Mouse (Mus musculus): ENCODE measurements around the gene Naif1. TPM values are rescaled to one million over a fixed set of nuclear protein-coding genes. Genes with fewer than 3 reads are reported as not detected.

Naif1 gene
- polyA plus RNA-seq, 1 experiment from 2014 or later: 4.1 TPM

DNA sequence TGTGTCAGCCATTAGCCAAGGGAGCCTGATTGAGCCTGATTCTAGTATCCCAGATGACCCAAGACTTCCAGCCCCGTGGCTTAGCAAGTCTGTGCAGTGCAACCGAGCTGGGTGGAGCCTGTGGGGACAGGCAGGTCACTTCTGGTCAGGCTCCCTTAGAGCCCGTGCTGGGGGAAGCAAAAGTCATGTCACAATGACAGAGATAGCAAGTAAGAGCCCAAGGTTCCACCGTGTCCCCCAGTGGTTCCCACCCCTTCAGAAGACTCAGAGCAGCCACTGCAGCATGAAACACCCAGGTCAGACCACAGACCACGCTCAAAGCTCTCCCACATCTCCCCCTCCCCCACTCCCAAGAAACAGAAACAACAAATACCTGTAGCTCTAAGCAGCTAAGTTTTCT is 45.9 kb downstream of the Naif1 start:
- 45% methylated on average over 5 of the region's 5 CpGs for WGBS
- H3K36me3 ChIP-seq (ENCODE audit: insufficient read depth, low read length): no peaks in the 10 kb centered on the region
- H3K4me3 ChIP-seq (ENCODE audit: low read depth, low read length): no peak overlapping the region
- H3K27me3 ChIP-seq (replicated peaks; ENCODE audit: insufficient read depth, low read length): no peaks in the 10 kb centered on the region
- H3K9ac ChIP-seq (replicated peaks; ENCODE audit: low read depth): no peak overlapping the region
- H3K9me3 ChIP-seq (ENCODE audit: low read length): no peaks in the 10 kb centered on the region
- ATAC-seq (no peak), DNase-seq (ENCODE audit: low spot score) (no peak)
- peaks cover 3% of the 10 kb centered on the region; the same call in 1 of the 2 replicates for H3K4me1 ChIP-seq (ENCODE audit: insufficient read depth, low read depth, low read length)
- H3K4me2 ChIP-seq (replicated peaks; ENCODE audit: low read depth, low read length): no peak overlapping the region
- no peak overlapping the region for H3K27ac ChIP-seq (ENCODE audit: low read length)
- no peak for TF ChIP-seq CTCF (IDR thresholded peaks at IDR 0.05)

- no peaks in the 10 kb centered on the region for H3K9me3 ChIP-seq (ENCODE audit: low read length)
- no peak overlapping the region for H3K4me2 ChIP-seq (replicated peaks; ENCODE audit: low read depth, low read length)
- DNase-seq (ENCODE audit: low spot score) (peak; percentile 72), ATAC-seq (peak; percentile 69)
- no peaks in the 10 kb centered on the region for H3K36me3 ChIP-seq (ENCODE audit: insufficient read depth, low read length)
- no peaks in the 10 kb centered on the region for H3K27me3 ChIP-seq (replicated peaks; ENCODE audit: insufficient read depth, low read length)
- WGBS: 44% methylated on average over 4 of the region's 4 CpGs
- H3K27ac ChIP-seq (ENCODE audit: low read length): no peak overlapping the region
- H3K4me1 ChIP-seq (ENCODE audit: insufficient read depth, low read depth, low read length): peaks cover 11% of the 10 kb centered on the region; the same call in 1 of the 2 replicates
- TF ChIP-seq EP300 (IDR thresholded peaks at IDR 0.05): peak; percentile 34; the same call in 1 of the 2 replicates
- no peak for TF ChIP-seq CTCF (IDR thresholded peaks at IDR 0.05)
- H3K9ac ChIP-seq (replicated peaks; ENCODE audit: low read depth): no peak overlapping the region
- no peak overlapping the region for H3K4me3 ChIP-seq (ENCODE audit: low read depth, low read length)
Observed at GRCm38 (mm10) chr2:32499365-32499764, 49.1 kb downstream of the Naif1 start.

- DNase-seq (ENCODE audit: low spot score): no peak
- H3K4me3 ChIP-seq (ENCODE audit: low read depth, low read length): no peak overlapping the region
Observed at GRCm38 (mm10) chr2:32500461-32500860, 50.2 kb downstream of the Naif1 start.

DNA sequence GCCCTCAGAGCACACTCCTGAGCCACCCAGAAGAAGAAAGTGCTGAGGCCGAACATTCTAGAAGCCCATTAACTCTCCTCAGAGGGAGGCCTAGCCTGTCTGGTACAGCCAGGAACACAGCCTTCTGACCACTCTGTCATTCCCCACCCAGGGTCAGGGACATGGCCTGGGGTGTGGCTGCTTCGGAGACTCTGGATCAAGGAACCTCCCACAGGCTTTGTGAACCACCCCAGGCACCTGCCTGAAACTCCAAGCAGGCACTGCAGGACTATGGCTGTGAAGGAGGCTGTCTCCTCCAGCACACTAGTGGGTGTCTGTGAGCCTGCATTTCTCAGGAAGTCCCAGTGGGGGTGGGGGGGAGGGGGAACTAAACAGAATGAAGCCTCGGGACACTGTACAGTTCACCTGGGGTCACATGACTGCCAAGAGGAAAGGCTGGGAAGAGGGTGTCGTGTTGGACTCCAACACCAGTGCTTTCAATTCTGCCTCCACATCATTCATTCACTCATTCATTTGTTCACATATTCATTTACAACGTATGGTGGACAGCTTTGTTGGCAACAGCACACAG is 51.6 kb downstream of the Naif1 start:
- Histone ChIP-seq H3K36me3 (ENCODE audit: insufficient read depth, low read length) (no peaks in the 10 kb centered on the region), H3K9me3 (ENCODE audit: low read length) (no peaks in the 10 kb centered on the region), H3K4me3 (ENCODE audit: low read depth, low read length) (no peak overlapping the region), H3K4me2 (replicated peaks; ENCODE audit: low read depth, low read length) (no peak overlapping the region), H3K4me1 (ENCODE audit: insufficient read depth, low read depth, low read length) (peaks cover 12% of the 10 kb centered on the region; the same call in 1 of the 2 replicates), H3K27ac (ENCODE audit: low read length) (no peak overlapping the region), H3K9ac (replicated peaks; ENCODE audit: low read depth) (no peak overlapping the region), H3K27me3 (replicated peaks; ENCODE audit: insufficient read depth, low read length) (no peaks in the 10 kb centered on the region)
- WGBS: 48% methylated on average over 5 of the region's 5 CpGs
- TF ChIP-seq EP300 (IDR thresholded peaks at IDR 0.05): no peak
- TF ChIP-seq CTCF (IDR thresholded peaks at IDR 0.05): no peak
- DNase-seq (ENCODE audit: low spot score) (no peak), ATAC-seq (peak; percentile 24; the same call in 1 of the 2 replicates)

More at GRCm38 (mm10) chr2:32500461-32500860, 50.2 kb downstream of the Naif1 start:
- H3K4me2 ChIP-seq (replicated peaks; ENCODE audit: low read depth, low read length): no peak overlapping the region
- peaks cover 9% of the 10 kb centered on the region; the same call in 1 of the 2 replicates for H3K4me1 ChIP-seq (ENCODE audit: insufficient read depth, low read depth, low read length)
- H3K9me3 ChIP-seq (ENCODE audit: low read length): no peaks in the 10 kb centered on the region
- no peak overlapping the region for H3K27ac ChIP-seq (ENCODE audit: low read length)
- TF ChIP-seq CTCF (IDR thresholded peaks at IDR 0.05): no peak
- no peak for TF ChIP-seq EP300 (IDR thresholded peaks at IDR 0.05)
- H3K27me3 ChIP-seq (replicated peaks; ENCODE audit: insufficient read depth, low read length): no peaks in the 10 kb centered on the region
- ATAC-seq: no peak
- H3K9ac ChIP-seq (replicated peaks; ENCODE audit: low read depth): no peak overlapping the region
- WGBS: 64% methylated on average over 5 of the region's 5 CpGs
- no peaks in the 10 kb centered on the region for H3K36me3 ChIP-seq (ENCODE audit: insufficient read depth, low read length)

DNA sequence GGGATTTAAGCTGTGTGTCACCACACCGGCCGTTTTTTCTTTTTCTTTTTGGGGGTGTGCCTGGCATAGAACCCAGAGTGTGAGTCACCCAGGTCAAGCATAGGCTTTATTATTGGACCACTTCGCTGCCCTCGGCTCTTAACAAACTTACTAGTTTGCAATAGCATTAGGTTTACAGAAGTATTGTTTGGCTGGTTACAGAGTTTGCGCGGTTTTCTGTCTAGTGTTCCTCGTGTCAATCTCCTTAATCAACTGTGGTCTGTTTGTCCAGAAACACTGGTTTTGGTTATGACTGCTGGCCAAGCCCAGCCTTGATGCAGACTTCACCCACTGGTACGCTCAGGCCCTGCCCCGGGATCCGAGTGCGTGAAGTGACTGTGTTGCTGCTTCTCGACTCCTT is 52.6 kb downstream of the Naif1 start:
- no peak overlapping the region for H3K27ac ChIP-seq (ENCODE audit: low read length)
- 63% methylated on average over 12 of the region's 12 CpGs for WGBS
- H3K4me2 ChIP-seq (replicated peaks; ENCODE audit: low read depth, low read length): no peak overlapping the region
- H3K9ac ChIP-seq (replicated peaks; ENCODE audit: low read depth): no peak overlapping the region
- H3K36me3 ChIP-seq (ENCODE audit: insufficient read depth, low read length): no peaks in the 10 kb centered on the region
- no peaks in the 10 kb centered on the region for H3K27me3 ChIP-seq (replicated peaks; ENCODE audit: insufficient read depth, low read length)
- H3K4me3 ChIP-seq (ENCODE audit: low read depth, low read length): no peak overlapping the region
- ATAC-seq: peak; percentile 9; the same call in 1 of the 2 replicates
- no peak for TF ChIP-seq CTCF (IDR thresholded peaks at IDR 0.05)
- TF ChIP-seq EP300 (IDR thresholded peaks at IDR 0.05): no peak
- H3K9me3 ChIP-seq (ENCODE audit: low read length): no peaks in the 10 kb centered on the region
- peaks cover 20% of the 10 kb centered on the region for H3K4me1 ChIP-seq (ENCODE audit: insufficient read depth, low read depth, low read length)
- peak; percentile 45 for DNase-seq (ENCODE audit: low spot score)

DNA sequence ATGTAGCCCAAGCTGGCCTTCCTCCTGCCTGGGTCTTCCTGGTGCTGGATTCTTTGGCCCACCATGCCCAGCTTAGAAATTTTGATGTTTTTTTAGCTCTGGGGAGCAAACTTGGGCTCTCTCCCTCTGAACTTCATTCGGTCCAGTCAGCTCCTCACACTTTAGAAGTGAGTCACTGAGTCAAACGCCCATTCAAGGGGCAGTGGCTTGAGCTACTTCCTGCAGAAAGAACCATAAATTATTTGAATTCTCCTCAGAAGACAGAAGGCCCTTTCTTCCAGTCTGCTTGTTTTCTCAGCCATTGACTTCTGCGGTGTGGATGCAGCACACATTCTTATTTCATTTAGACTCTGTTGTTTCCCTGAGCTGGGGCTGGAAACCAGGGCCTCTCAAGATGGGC is 53.3 kb downstream of the Naif1 start:
- Histone ChIP-seq H3K4me2 (replicated peaks; ENCODE audit: low read depth, low read length) (no peak overlapping the region), H3K9ac (replicated peaks; ENCODE audit: low read depth) (no peak overlapping the region; the same call in 1 of the 2 replicates), H3K27me3 (replicated peaks; ENCODE audit: insufficient read depth, low read length) (no peaks in the 10 kb centered on the region), H3K9me3 (ENCODE audit: low read length) (no peaks in the 10 kb centered on the region), H3K4me1 (ENCODE audit: insufficient read depth, low read depth, low read length) (peaks cover 20% of the 10 kb centered on the region), H3K36me3 (ENCODE audit: insufficient read depth, low read length) (no peaks in the 10 kb centered on the region), H3K4me3 (ENCODE audit: low read depth, low read length) (no peak overlapping the region), H3K27ac (ENCODE audit: low read length) (no peak overlapping the region)
- DNase-seq (ENCODE audit: low spot score): no peak
- 28% methylated on average over 3 of the region's 3 CpGs for WGBS
- ATAC-seq: no peak
- TF ChIP-seq CTCF (IDR thresholded peaks at IDR 0.05) (no peak), EP300 (IDR thresholded peaks at IDR 0.05) (no peak)
